Mouse (Mus musculus) intestine, embryonic 16.5 days (tissue): ENCODE measurements at regions not wholly inside any gene's neighbourhood (a gene's known extent, or its start where the extent isn't known, plus 50 kb on each side); places are given as distances from the start of the nearest gene placed in this dataset.

Source experiments
- ATAC-seq: fragments of 200-750 bp; cut with Nextera tagmentation; 2 replicates; pipeline ENCODE4 v1.8.0; 2017; ENCODE audit warnings: moderate TSS enrichment, moderate library complexity
- H3K27ac ChIP-seq: fragments of 300-500 bp; sonication (generic); 2 replicates; pipeline ENCODE4 v1.5.1; 2014; ENCODE audit warnings: mild to moderate bottlenecking, low read length
- H3K27me3 ChIP-seq: fragments of 300-500 bp; sonication (generic); replicated peaks from 2 replicates; pipeline ENCODE4 v1.6.1; 2014; ENCODE audit warnings: low read length, control low read depth, mixed read lengths; ENCODE audit not compliant: control insufficient read depth, insufficient read depth
- H3K36me3 ChIP-seq: fragments of 300-500 bp; sonication (generic); 2 replicates; pipeline ENCODE4 v1.6.1; 2014; ENCODE audit warnings: low read length, control low read depth; ENCODE audit not compliant: control insufficient read depth, insufficient read depth
- H3K4me1 ChIP-seq: fragments of 300-500 bp; sonication (generic); 2 replicates; pipeline ENCODE4 v1.6.1; 2014; ENCODE audit warnings: low read length, control low read depth, mixed read lengths; ENCODE audit not compliant: control insufficient read depth, insufficient read depth
- H3K4me2 ChIP-seq: fragments of 300-500 bp; sonication (generic); 2 replicates; pipeline ENCODE4 v1.6.1; 2014; ENCODE audit warnings: low read depth, low read length, control low read depth
- H3K4me3 ChIP-seq: fragments of 300-500 bp; sonication (generic); 2 replicates; pipeline ENCODE4 v1.5.1; 2014; ENCODE audit warnings: mild to moderate bottlenecking, low read length
- H3K9ac ChIP-seq: fragments of 300-500 bp; sonication (generic); 2 replicates; pipeline ENCODE4 v1.6.1; 2014; ENCODE audit warnings: low read depth, low read length
- H3K9me3 ChIP-seq: fragments of 300-500 bp; sonication (generic); 2 replicates; pipeline ENCODE4 v1.6.1; 2016; ENCODE audit warnings: low read length, control low read depth; ENCODE audit not compliant: control insufficient read depth
- WGBS: fragments of 180-500 bp; shearing (Covaris S2); extraction: QIAGEN DNeasy Blood & Tissue Kit; methylation state at CpG from one replicate; pipeline ENCODE4 v1.1.7; 2014; 5-methylcytosine and 5-hydroxymethylcytosine counted together

DNA sequence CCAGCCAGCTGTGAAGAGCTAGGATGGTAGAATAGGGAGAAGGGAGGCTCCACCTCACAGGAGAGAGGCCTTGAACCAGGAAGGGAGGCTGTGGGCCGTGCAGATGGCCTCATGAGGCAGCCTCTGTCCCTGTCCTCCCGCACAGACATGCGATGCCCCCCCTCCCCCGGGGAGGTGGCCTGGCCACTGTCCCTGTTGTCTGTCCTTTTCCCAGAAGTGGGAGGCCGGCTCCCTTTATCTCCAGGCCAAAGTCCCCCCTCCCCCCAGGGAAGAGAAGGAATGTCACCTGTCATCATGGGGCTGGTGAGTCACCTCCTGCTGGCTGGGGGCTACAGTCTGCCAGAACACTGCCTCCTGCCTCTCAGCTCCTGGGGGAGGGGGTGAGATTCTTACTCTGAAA lies 103.6 kb upstream of the Ptpn1 start:
- Histone ChIP-seq H3K9ac (peak overlapping the region; percentile 47), H3K27ac (no peak overlapping the region), H3K36me3 (no peaks in the 10 kb centered on the region), H3K4me1 (peaks cover 35% of the 10 kb centered on the region), H3K9me3 (no peaks in the 10 kb centered on the region), H3K4me2 (no peak overlapping the region), H3K4me3 (no peak overlapping the region), H3K27me3 (no peaks in the 10 kb centered on the region)
- 33% methylated on average over 4 of the region's 5 CpGs for WGBS
- ATAC-seq, result peak; percentile 32; the same call in 1 of the 2 replicates

DNA sequence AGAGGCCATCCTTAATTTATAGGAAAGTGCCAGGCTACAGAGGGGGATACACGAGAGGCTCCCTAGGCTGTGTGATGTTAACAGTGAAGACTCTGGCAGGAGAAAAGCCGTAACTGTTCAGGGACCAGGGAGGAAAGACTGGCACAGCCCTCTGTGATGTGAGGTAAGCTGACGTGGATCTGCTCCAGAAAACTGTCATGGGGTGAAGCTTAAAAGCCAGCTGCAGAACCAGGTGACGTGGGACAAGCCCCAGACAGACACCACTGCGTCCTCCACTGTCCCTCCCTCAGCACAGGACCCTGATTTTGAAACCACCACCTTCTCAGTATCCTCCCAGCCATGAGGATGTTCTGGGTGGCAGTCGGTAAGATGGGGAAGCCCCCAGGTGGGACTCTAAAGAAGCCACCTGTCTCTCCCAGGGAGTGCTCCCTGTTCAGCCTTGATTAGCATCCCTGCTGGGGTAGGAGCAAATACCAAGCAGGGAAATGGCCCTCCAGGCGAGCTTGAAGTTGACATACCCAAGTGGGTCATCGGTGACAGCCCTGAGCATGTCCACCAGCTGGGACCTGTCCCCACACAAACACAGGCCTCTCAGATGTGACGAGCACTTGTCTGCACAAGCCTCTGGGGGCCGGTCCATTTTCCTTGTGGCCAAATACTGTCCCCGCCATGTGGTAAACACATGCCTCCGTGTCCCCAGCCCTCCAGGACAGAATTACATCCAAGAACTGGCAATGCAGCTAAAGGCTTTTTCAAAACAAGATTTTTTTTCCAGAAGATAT lies 104.7 kb upstream of the Ptpn1 start:
- peaks cover 35% of the 10 kb centered on the region for H3K4me1 ChIP-seq
- no peak overlapping the region for H3K27ac ChIP-seq
- H3K4me3 ChIP-seq, result no peak overlapping the region
- H3K9ac ChIP-seq, result no peak overlapping the region
- WGBS, result 69% methylated on average over 12 of the region's 12 CpGs
- no peaks in the 10 kb centered on the region for H3K9me3 ChIP-seq
- H3K4me2 ChIP-seq, result no peak overlapping the region
- no peaks in the 10 kb centered on the region for H3K27me3 ChIP-seq
- H3K36me3 ChIP-seq, result no peaks in the 10 kb centered on the region
- no peak for ATAC-seq

DNA sequence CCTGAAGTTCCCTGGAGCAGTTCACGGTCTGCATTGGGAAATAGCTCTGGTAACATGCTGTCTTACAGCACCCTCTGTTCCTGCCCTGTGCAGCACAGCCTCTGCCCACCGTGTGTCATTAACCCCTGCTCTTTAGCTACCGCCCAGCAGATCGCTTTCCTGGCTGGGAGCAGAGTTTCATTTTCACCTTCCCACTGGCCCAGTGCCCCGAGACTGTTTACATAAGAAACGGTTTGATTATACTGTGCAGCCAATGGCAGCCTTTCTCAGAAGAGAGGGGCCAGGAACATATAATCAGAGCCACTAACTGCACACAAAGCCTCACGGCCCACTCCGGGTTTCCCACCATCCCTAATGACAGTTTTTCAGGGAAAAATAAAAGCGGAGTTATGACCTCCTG lies 108.3 kb upstream of the Ptpn1 start:
- Histone ChIP-seq H3K4me2 (peak overlapping the region; percentile 17; the same call in 1 of the 2 replicates), H3K36me3 (no peaks in the 10 kb centered on the region), H3K27me3 (no peaks in the 10 kb centered on the region), H3K9me3 (no peaks in the 10 kb centered on the region), H3K9ac (peak overlapping the region; percentile 51; the same call in 1 of the 2 replicates), H3K4me3 (no peak overlapping the region), H3K27ac (peak overlapping the region; percentile 92), H3K4me1 (peaks cover 50% of the 10 kb centered on the region)
- peak; percentile 90 for ATAC-seq
- 6% methylated on average over 9 of the region's 9 CpGs for WGBS

DNA sequence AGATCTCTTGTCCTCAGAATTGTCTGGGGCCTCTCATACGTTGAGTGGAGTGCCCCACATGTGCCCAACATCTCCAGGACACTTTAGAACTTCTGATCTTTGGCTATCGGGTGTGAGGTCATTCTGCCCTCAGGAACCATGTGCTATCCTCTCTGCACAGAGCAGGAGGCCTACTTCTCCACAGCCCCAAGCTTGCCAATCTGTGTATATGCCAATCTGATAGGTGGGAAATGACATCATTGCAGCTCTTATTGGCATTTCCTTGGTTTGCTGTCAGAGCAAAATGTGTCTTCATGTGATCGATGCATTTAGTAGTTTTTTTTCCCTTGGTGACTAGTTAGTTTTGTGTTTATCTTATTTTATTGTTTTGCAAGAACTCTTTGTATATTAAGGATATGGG lies 108.8 kb upstream of the Ptpn1 start:
- 83% methylated on average over 3 of the region's 3 CpGs for WGBS
- Histone ChIP-seq H3K27ac (peak overlapping the region; percentile 92), H3K4me2 (no peak overlapping the region), H3K9ac (0 out of 2 replicates have a peak overlapping the region, but pooled peaks have one; percentile 2), H3K9me3 (no peaks in the 10 kb centered on the region), H3K27me3 (no peaks in the 10 kb centered on the region), H3K4me3 (no peak overlapping the region), H3K4me1 (peaks cover 47% of the 10 kb centered on the region), H3K36me3 (no peaks in the 10 kb centered on the region)
- ATAC-seq, result 0 out of 2 replicates have a peak, but pooled peaks have one; percentile 16

DNA sequence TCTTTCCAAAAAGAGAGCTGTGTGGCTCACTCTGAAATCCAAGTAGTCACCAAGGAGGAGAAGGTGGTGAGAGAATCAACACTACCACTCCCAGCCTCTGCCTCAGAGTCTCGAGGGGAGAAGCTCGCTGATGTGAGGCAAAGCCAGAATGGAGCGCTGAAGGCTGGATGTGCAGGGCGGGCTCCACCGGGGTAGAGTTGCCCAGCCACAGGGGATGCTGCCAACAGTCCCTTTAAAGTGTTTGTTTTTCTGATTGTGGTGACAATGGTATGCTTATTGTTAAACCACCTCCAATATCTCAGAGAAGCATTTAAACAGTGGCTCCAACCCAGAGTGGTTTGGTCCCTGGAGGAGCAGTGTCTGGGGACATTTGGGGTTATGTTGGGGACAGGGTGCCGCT lies 110.7 kb upstream of the Ptpn1 start:
- no peak for ATAC-seq
- Histone ChIP-seq H3K27me3 (no peaks in the 10 kb centered on the region), H3K9ac (no peak overlapping the region), H3K36me3 (no peaks in the 10 kb centered on the region), H3K4me1 (peaks cover 56% of the 10 kb centered on the region), H3K4me3 (no peak overlapping the region), H3K27ac (no peak overlapping the region), H3K4me2 (no peak overlapping the region), H3K9me3 (no peaks in the 10 kb centered on the region)
- WGBS, result 67% methylated on average over 6 of the region's 6 CpGs

DNA sequence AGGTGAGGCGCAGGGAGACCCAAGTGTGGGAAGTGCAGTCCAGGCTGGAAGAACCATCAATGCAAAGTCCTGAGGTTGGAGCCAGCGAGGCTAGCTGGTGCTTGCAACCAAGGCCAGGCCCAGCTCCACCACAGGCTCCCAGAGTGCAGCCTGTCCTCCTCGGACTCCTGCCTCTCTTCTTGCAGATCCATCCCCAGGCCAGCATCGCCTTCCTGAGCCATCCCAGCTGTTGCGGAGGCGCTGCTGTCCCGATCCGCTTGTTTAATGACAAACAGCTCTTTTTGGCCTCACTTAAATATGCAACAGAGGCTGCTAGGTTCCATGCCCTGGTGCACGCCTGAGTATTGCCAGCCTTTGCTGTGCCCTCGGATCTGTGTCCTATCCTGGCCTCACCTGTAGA lies 113.1 kb upstream of the Ptpn1 start:
- peak overlapping the region; percentile 70 for H3K27ac ChIP-seq
- no peak overlapping the region for H3K4me3 ChIP-seq
- ATAC-seq, result no peak
- no peaks in the 10 kb centered on the region for H3K36me3 ChIP-seq
- H3K9me3 ChIP-seq, result no peaks in the 10 kb centered on the region
- no peak overlapping the region for H3K4me2 ChIP-seq
- WGBS, result 50% methylated on average over 10 of the region's 10 CpGs
- peaks cover 35% of the 10 kb centered on the region for H3K4me1 ChIP-seq
- peak overlapping the region; percentile 22; the same call in 1 of the 2 replicates for H3K9ac ChIP-seq
- no peaks in the 10 kb centered on the region for H3K27me3 ChIP-seq

DNA sequence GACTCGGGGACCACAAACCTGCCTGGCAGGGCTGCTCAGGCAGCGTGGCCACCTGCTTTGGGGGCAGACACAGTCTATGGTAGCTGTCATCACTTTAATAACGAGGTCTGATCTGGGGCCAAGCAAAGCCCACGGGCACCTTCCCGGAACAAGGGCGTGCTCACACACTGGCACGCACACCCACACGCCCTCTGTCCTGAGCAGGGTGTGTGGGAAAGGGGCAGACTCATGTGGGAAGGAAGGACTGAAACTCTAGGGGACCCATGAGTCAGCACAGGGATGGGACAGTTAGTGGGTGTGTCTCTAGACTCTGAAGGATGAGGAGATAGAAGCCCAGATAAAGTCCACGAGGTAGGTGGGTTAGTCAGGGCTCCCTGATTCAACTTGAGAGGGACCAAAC lies 114.8 kb upstream of the Ptpn1 start:
- no peaks in the 10 kb centered on the region for H3K27me3 ChIP-seq
- H3K4me2 ChIP-seq, result no peak overlapping the region
- H3K4me1 ChIP-seq, result peaks cover 30% of the 10 kb centered on the region
- H3K9me3 ChIP-seq, result no peaks in the 10 kb centered on the region
- WGBS, result 71% methylated on average over 9 of the region's 9 CpGs
- ATAC-seq, result peak; percentile 47
- no peak overlapping the region for H3K4me3 ChIP-seq
- H3K9ac ChIP-seq, result no peak overlapping the region
- no peak overlapping the region for H3K27ac ChIP-seq
- H3K36me3 ChIP-seq, result no peaks in the 10 kb centered on the region

DNA sequence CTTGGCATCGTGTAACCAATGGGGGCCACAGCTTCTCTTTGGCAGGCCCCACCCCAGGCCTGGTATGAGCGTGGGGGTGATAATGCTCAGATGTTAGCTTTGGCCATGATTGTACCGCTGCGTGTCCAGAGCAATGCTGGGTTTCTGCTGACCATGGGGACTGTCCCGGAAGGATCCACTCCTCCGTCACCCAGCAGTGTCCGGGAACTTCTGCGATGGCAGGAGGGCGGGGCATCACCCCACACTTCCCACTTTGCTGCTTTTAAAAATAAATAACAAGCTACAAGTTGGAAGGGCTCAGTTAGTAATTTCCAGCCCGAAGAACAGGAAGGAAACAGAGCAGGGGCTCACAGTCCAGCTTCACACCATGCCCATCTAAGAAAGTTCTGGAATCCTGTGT lies 116.7 kb upstream of the Ptpn1 start:
- no peak overlapping the region for H3K4me2 ChIP-seq
- H3K27me3 ChIP-seq, result no peaks in the 10 kb centered on the region
- 77% methylated on average over 10 of the region's 10 CpGs for WGBS
- no peaks in the 10 kb centered on the region for H3K9me3 ChIP-seq
- no peak overlapping the region for H3K4me3 ChIP-seq
- peaks cover 21% of the 10 kb centered on the region for H3K4me1 ChIP-seq
- no peak overlapping the region for H3K27ac ChIP-seq
- ATAC-seq, result no peak
- no peak overlapping the region for H3K9ac ChIP-seq
- H3K36me3 ChIP-seq, result no peaks in the 10 kb centered on the region

DNA sequence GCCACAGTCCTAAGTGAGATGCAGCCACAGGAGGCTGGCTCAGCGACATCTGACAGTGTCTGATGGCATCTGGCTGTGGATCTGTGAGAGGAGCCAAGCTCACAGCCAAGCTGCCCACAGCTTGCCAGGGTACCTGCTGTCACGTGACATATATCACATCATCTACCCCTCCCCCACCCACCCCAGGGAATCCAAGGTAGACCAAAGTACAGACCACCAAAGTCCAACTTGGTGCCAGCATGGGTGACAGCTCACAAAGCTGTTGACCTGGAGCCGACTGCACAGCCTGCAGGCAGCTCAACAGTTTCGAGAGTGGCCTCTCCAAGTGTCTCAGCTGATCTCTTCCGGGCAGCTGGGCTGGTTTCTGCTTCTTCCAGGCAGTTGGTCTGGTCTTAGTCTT lies 119.6 kb upstream of the Tmem189 start:
- no peak for ATAC-seq
- WGBS, result 86% methylated on average over 5 of the region's 5 CpGs
- Histone ChIP-seq H3K4me2 (no peak overlapping the region), H3K4me1 (peaks cover 25% of the 10 kb centered on the region), H3K9me3 (no peaks in the 10 kb centered on the region), H3K4me3 (no peak overlapping the region), H3K27me3 (no peaks in the 10 kb centered on the region), H3K36me3 (no peaks in the 10 kb centered on the region), H3K9ac (no peak overlapping the region), H3K27ac (no peak overlapping the region)
